Mouse (Mus musculus) G1E (cell line): ENCODE results near the gene Cyfip2. TPM values are rescaled to one million over a fixed set of nuclear protein-coding genes. Genes with fewer than 3 reads are reported as not detected.

Experiments used
- ATAC-seq: 2 replicates; pipeline ENCODE4 v1.8.0; 2016; ENCODE audit warnings: mild to moderate bottlenecking; ENCODE audit not compliant: insufficient number of reproducible peaks, poor library complexity, low FRiP score, severe bottlenecking; ENCODE audit errors: extremely low read depth
- DNase-seq: peaks from one replicate; pipeline ENCODE4 v3.0.0; 2012; ENCODE audit warnings: low spot score
- H3K27me3 ChIP-seq: 2 replicates; pipeline ENCODE4 v1.6.1; 2012; ENCODE audit warnings: mild to moderate bottlenecking, low read length, inconsistent platforms; ENCODE audit not compliant: insufficient read depth
- H3K36me3 ChIP-seq: replicated peaks from 2 replicates; pipeline ENCODE3; 2012; ENCODE audit warnings: mild to moderate bottlenecking, inconsistent platforms
- H3K4me1 ChIP-seq: 2 replicates; pipeline ENCODE4 v1.6.1; 2012; ENCODE audit warnings: low read depth, low read length, inconsistent platforms, mixed read lengths; ENCODE audit not compliant: insufficient read depth
- H3K4me3 ChIP-seq: 2 replicates; pipeline ENCODE4 v1.5.1; 2012; ENCODE audit warnings: low read depth, mild to moderate bottlenecking, inconsistent platforms, low read length, moderate library complexity, mixed read lengths
- H3K9me3 ChIP-seq: replicated peaks from 2 replicates; pipeline ENCODE4 v1.6.1; 2012; ENCODE audit warnings: inconsistent platforms
- CTCF ChIP-seq: IDR thresholded peaks from 2 replicates; pipeline ENCODE4 v1.5.1; 2012; ENCODE audit warnings: low read depth, low read length, inconsistent platforms, mixed read lengths
- GATA1 ChIP-seq: IDR thresholded peaks from 2 replicates; pipeline ENCODE4 v1.6.1; 2012; ENCODE audit warnings: borderline replicate concordance, low read length, inconsistent platforms, mixed read lengths
- GATA2 ChIP-seq: IDR thresholded peaks from 2 replicates; pipeline ENCODE4 v1.6.1; 2012; ENCODE audit warnings: low read depth, low read length, inconsistent platforms, borderline replicate concordance
- POLR2AphosphoS5 ChIP-seq: IDR thresholded peaks from 2 replicates; pipeline ENCODE4 v1.6.1; 2012; ENCODE audit warnings: low read depth, low read length, inconsistent platforms; ENCODE audit not compliant: insufficient replicate concordance
- polyA plus RNA-seq: library from polyadenylated mRNA; stranded (reverse); fragments of >175 nt; gene quantifications from 2 replicates; pipeline ENCODE4 v1.2.3, GENCODE M21; 2012
- total RNA-seq, 2 experiments: library from RNA; stranded (forward) in 1 of 2; stranded (reverse) in 1 of 2; fragments of 200-1000 nt in 1 of 2; fragments of >200 nt in 1 of 2; fragmentation: Nextera tagmentation in 1 of 2; gene quantifications; 2 replicates each; pipeline ENCODE4 v1.2.3; 2014 to 2017

The Cyfip2 gene
- total and polyA plus RNA-seq, 3 experiments = 1.3 to 2.9 (median 2.4) TPM

DNA sequence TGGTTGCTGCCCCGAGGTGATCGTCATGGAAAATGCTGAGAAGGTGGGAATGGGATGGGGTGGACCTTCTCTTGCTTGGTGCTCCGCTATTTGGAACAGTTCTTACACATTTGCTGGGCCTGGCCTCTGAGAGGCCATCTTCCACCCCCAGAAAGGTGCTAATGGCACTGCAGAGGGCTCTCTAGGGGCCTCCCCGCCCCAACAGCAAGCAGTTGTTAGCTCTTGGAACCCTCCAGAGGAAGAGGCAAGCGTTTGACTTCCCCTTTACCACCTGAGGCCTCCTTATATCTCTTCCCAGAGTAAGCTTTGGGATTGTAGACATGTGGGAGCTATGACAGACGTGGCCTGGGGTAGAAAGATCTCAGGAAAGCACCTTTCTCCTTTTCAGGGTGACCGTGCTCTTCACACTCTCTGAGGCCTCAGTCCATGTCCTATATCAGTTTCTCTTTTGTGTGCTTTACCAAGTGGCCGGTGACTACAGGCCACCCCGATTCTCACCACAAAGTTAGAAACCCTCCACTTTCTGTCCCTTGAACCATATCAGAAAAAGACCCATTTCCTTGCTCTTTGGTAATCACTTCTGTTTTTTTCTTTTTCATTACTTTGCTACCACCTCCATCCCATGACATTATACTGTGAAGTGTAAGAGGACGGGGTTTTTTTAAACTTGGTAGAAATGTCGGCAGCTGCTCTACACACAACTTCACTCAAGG lies 167.3 kb downstream of the Cyfip2 start:
- no peaks in the 10 kb centered on the region for H3K36me3 ChIP-seq
- DNase-seq (no peak), ATAC-seq (no peak)
- H3K4me3 ChIP-seq = no peak overlapping the region
- TF ChIP-seq GATA2 = no peak
- TF ChIP-seq CTCF = no peak
- no peak for TF ChIP-seq GATA1
- TF ChIP-seq POLR2AphosphoS5 = no peak
- H3K9me3 ChIP-seq = no peaks in the 10 kb centered on the region
- no peaks in the 10 kb centered on the region for H3K4me1 ChIP-seq
- H3K27me3 ChIP-seq = no peaks in the 10 kb centered on the region

Other genes with a start within 250 kb of the Cyfip2 start
- gene Nipal4, start 146.4 kb downstream of the Cyfip2 start, total RNA-seq (2014; fragmentation: Nextera tagmentation) = not detected in 2 replicates
- gene Nipal4, start 146.4 kb downstream of the Cyfip2 start, total RNA-seq (2017) = not detected in 2 replicates
- gene Nipal4, start 146.4 kb downstream of the Cyfip2 start, polyA plus RNA-seq = not detected in 2 replicates
- not detected in 2 replicates for gene Fndc9, start 77.3 kb downstream of the Cyfip2 start, total RNA-seq (2014; fragmentation: Nextera tagmentation)
- gene Fndc9, start 77.3 kb downstream of the Cyfip2 start, total RNA-seq (2017) = 0.11 TPM in 1 of 2 replicates, not detected in the other
- gene Fndc9, start 77.3 kb downstream of the Cyfip2 start, polyA plus RNA-seq = not detected in 2 replicates
- 1.1 and 1.7 TPM in 2 replicates for gene Itk, start 76.7 kb upstream of the Cyfip2 start, total RNA-seq (2014; fragmentation: Nextera tagmentation)
- 0.44 and 1.0 TPM in 2 replicates for gene Itk, start 76.7 kb upstream of the Cyfip2 start, total RNA-seq (2017)
- 0.05 TPM in 1 of 2 replicates, not detected in the other for gene Itk, start 76.7 kb upstream of the Cyfip2 start, polyA plus RNA-seq
- not detected in 2 replicates for gene Fam71b, start 83.7 kb upstream of the Cyfip2 start, total RNA-seq (2014; fragmentation: Nextera tagmentation)
- gene Fam71b, start 83.7 kb upstream of the Cyfip2 start, total RNA-seq (2017) = 0.49 TPM in 1 of 2 replicates, not detected in the other
- not detected in 2 replicates for gene Fam71b, start 83.7 kb upstream of the Cyfip2 start, polyA plus RNA-seq
- gene Med7, start 124.1 kb upstream of the Cyfip2 start, total RNA-seq (2014; fragmentation: Nextera tagmentation) = 133 and 154 TPM in 2 replicates
- gene Med7, start 124.1 kb upstream of the Cyfip2 start, total RNA-seq (2017) = 77.8 and 103 TPM in 2 replicates
- 275 and 326 TPM in 2 replicates for gene Med7, start 124.1 kb upstream of the Cyfip2 start, polyA plus RNA-seq
- 51.6 and 54.5 TPM in 2 replicates for gene Havcr2, start 142.1 kb upstream of the Cyfip2 start, total RNA-seq (2014; fragmentation: Nextera tagmentation)
- 170 and 185 TPM in 2 replicates for gene Havcr2, start 142.1 kb upstream of the Cyfip2 start, total RNA-seq (2017)
- 1.8 and 2.4 TPM in 2 replicates for gene Havcr2, start 142.1 kb upstream of the Cyfip2 start, polyA plus RNA-seq
- not detected in 2 replicates for gene Gm12169, start 211.4 kb upstream of the Cyfip2 start, total RNA-seq (2014; fragmentation: Nextera tagmentation)
- gene Gm12169, start 211.4 kb upstream of the Cyfip2 start, total RNA-seq (2017) = not detected in 2 replicates
- gene Gm12169, start 211.4 kb upstream of the Cyfip2 start, polyA plus RNA-seq = not detected in 2 replicates